Mouse (Mus musculus) heart, adult 2 months (tissue): ENCODE data around the gene Cfap100.

Experiments used
- CTCF ChIP-seq: fragments of 200-600 bp; IDR thresholded peaks from 2 replicates; pipeline ENCODE4 v1.8.1; 2022; ENCODE audit warnings: antibody characterized with exemption, mild to moderate bottlenecking, moderate library complexity
- EP300 ChIP-seq: fragments of 200-500 bp; IDR thresholded peaks from 2 replicates; pipeline ENCODE4 v1.6.1; 2011; ENCODE audit warnings: low read depth, low read length, control low read depth; ENCODE audit not compliant: insufficient read depth
- POLR2A ChIP-seq: fragments of 200-500 bp; IDR thresholded peaks from 2 replicates; pipeline ENCODE4 v1.6.1; 2011; ENCODE audit warnings: mild to moderate bottlenecking, low read depth, low read length, control low read depth; ENCODE audit not compliant: insufficient read depth

GRCm38 (mm10) chr6:90472079-90472478 lies 43.5 kb upstream of the Cfap100 start:
- TF ChIP-seq CTCF, result no peak
- no peak for TF ChIP-seq EP300
- TF ChIP-seq POLR2A, result no peak
